Mouse (Mus musculus) lung, adult 2 months (tissue): ENCODE data around the gene Jpt2. TPM values are rescaled to one million over a fixed set of nuclear protein-coding genes. Genes with fewer than 3 reads are reported as not detected.
"Not testable (repeated sequence)": the region's sequence is repeated elsewhere in the genome, so short reads cannot be mapped to it uniquely, and the experiment has no call there.

ENCODE experiments used
- DNase-seq: peaks from one replicate; pipeline ENCODE4 v3.0.0; 2022
- H3K4me1 ChIP-seq: fragments of 200-500 bp; 2 replicates; pipeline ENCODE4 v1.6.1; 2011; ENCODE audit warnings: low read length; ENCODE audit not compliant: control insufficient read depth, insufficient read depth
- H3K4me3 ChIP-seq: fragments of 200-500 bp; replicated peaks from 2 replicates; pipeline ENCODE3; 2011; ENCODE audit warnings: low read depth, mild to moderate bottlenecking, control low read depth, low read length; ENCODE audit errors: extremely low read depth
- CTCF ChIP-seq: fragments of 200-500 bp; IDR thresholded peaks from 2 replicates; pipeline ENCODE4 v1.5.1; 2011; ENCODE audit warnings: mild to moderate bottlenecking, low read length, control low read depth; ENCODE audit not compliant: insufficient read depth
- POLR2A ChIP-seq: fragments of 200-500 bp; IDR thresholded peaks from 2 replicates; pipeline ENCODE4 v1.6.1; 2011; ENCODE audit warnings: low read depth, mild to moderate bottlenecking, control low read depth, low read length, borderline replicate concordance; ENCODE audit errors: extremely low read depth
- WGBS: fragments of 180-500 bp; shearing (Covaris S2); methylation state at CpG from one replicate; pipeline ENCODE4 v1.1.7; 2018; 5-methylcytosine and 5-hydroxymethylcytosine counted together
- polyA plus RNA-seq: library from polyadenylated mRNA; depleted of rRNA; stranded (reverse); fragments of >200 nt; gene quantifications from 2 replicates; pipeline ENCODE4 v1.2.3, GENCODE M21; 2012; rRNA removed

The Jpt2 gene
- polyA plus RNA-seq: 6.1 and 10.2 TPM in 2 replicates

DNA sequence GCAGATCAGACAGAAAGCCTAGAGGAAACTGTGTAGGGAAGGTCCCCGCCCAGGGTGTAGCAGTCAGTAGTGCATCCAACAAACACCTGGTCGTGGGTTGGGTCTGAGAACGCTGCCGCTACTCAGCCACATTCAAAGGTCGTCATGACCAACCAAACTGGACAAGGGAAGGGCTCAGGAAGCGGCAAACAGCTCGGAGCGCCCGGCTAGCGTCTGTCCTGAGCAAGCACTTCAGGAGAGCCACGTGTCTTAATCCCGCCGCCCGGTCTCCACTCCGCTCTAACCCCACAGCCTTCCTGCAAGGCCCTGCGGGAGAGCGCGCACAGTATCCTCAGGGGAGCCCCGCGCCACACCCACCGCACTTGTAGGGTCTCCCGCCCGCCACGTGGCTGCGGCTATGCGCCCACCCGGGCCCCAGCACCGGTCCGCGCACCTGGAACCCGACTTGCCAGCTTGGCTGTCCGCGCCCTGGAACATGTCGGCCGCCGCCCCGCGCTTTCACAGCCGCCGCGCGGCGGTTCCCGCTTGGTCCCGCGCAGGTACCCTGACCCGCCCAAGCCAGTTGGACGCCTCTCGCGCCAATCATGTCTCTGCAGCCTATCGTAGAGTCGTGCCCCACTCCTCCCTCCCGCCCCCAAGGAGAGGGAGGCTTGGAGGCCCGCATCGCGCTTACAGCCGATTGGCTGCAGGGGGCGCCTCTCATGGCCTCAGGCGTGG is at the start of gene Jpt2:
TSS of gene Jpt2 (minus strand) at position 555 of the 717 bp plus-strand sequence.
- H3K4me3 ChIP-seq: peak within 1 kb of the TSS; percentile 83
- peak; percentile 95 for DNase-seq
- under 1% methylated on average over 59 of the region's 59 CpGs for WGBS
- TF ChIP-seq POLR2A (no peak), CTCF (no peak)
- H3K4me1 ChIP-seq: peaks cover 4% of the 10 kb centered on the region; the same call in 1 of the 2 replicates

DNA sequence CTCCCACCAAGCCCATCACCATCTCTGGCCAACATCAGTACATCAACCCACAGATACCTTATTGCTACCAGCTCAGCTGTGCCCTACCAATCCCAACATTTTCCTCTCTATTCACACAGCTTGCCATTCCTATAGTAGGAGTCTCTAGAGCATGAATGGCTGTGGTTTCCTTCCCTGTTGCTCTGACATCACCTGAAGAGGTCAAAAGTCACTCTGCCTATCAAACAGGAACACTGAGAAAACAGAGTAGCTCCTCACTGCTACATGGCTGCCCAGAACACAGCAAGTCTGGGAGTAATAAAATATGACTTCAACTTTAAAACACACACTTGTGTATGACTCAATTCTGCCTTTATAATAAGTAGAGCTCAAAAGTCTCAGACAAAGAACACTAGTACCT is 47.0 kb upstream of the Jpt2 start:
- TF ChIP-seq CTCF (no peak), POLR2A (no peak)
- Histone ChIP-seq H3K4me3 (no peak overlapping the region), H3K4me1 (peaks cover 3% of the 10 kb centered on the region; the same call in 1 of the 2 replicates)
- DNase-seq: no peak

DNA sequence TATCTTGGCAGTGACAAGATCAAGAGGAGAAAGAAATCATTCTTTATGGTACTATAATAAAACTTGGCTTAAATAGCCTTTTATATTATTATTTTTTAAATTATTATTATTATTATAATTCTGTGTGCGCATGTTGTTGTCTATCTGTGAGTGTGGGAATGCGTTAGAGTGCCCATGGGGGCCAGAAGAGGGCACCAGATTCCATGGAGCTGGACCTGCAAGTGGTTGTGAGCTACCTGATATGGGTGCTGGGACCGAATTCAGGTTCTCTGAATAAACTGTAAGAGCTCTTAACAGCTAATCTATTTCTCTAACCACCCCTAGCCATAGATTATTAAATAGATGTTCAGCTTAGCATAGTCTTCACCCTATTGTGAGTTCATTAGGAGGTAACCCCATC is 44.6 kb upstream of the Jpt2 start:
- 96% methylated on average over 3 of the region's 3 CpGs for WGBS

DNA sequence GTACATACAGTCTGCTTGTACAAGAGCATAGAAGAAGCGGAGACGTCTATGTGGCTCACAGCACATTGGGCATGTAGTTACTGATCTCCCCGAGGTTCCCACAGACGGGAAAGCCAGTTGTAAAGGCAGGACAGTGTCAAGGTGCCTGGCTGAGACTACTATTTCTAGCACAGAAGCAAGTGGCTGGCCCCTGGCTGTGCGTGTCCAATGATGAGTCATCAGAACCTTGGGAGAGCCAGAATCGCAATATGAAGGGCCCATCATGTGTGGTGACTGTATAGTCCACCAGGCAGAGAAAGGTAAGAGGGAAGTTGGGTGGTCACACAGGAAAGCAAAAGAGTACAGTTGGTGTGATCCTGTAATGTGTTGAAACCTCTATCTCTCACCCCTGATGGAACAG is 34.2 kb upstream of the Jpt2 start:
- no peak for TF ChIP-seq POLR2A
- no peak for TF ChIP-seq CTCF
- Histone ChIP-seq H3K4me3 (no peak overlapping the region), H3K4me1 (no peaks in the 10 kb centered on the region)
- no peak for DNase-seq
- WGBS: 95% methylated on average over 6 of the region's 6 CpGs

More for the DNA sequence above, 44.6 kb upstream of the Jpt2 start:
- H3K4me1 ChIP-seq: peaks cover 3% of the 10 kb centered on the region; the same call in 1 of the 2 replicates
- H3K4me3 ChIP-seq: no peak overlapping the region
- TF ChIP-seq POLR2A: no peak
- 0 out of 2 replicates have a peak, but pooled peaks have one; percentile 9 for TF ChIP-seq CTCF
- DNase-seq: no peak

DNA sequence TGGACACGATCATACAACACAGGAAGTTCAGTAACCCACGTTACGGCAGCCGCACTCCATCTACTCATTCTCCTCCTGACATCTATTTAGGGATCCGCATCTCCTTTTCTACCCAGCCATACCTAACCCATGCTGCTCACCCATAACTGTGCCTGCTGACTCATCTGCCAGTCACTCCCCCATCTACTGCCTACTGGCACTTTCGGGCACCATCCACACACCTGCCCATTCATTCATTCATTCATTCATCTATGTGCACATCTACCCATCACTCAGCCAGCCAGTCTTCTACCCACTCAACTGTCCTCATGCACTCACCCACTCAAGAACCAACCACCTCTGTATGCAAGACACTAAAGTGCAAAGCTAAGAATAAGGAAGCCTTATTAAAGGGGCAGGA is 26.7 kb upstream of the Jpt2 start:
- 88% methylated on average over 6 of the region's 6 CpGs for WGBS
- DNase-seq: no peak
- no peak overlapping the region for H3K4me3 ChIP-seq
- H3K4me1 ChIP-seq: no peaks in the 10 kb centered on the region
- TF ChIP-seq CTCF: no peak
- TF ChIP-seq POLR2A: no peak

DNA sequence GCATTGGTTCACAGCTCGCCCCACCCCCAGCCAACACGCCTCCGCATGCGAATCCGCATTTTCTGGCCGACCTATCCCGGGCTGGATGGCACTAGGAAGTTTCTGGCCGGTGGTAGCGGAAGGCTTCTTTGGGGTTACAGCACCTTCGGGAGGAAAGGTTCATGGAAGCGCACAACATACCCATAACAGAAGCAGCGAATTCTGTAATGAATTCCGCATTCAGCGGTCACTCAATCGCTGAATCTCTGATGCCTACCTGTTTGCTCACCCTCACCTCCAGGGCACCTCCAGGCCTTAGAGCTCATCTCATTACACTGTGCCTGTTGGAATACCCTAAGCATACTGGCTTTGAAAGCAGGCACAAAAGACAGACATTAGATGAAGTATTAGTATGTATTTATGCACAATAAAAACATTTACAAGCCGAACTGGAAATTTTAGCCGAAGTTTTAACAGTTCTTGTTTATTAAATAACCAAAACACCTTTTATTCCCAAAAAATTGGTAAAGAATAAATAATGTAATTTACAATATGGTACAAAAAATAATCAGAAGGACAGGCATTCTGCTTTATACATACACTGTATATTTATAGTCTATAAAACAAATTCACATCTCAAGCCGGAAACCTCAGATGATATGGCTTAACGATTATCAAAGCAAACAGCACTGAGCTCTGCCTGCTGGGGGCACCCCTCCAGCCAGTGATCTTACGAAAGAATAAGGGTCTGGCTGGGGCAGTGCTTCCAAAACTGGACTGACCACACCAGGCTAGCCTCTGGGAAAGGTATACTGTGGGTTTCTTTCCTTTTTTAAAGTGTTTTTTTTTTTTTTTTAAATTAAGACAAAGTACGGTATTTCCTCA is 595 bp upstream of the Jpt2 start:
- TF ChIP-seq CTCF (0 out of 2 replicates have a peak, but pooled peaks have one; percentile 14), POLR2A (0 out of 2 replicates have a peak, but pooled peaks have one; percentile 11)
- 11% methylated on average over 21 of the region's 21 CpGs for WGBS
- DNase-seq: no peak
- Histone ChIP-seq H3K4me1 (peaks cover 4% of the 10 kb centered on the region; the same call in 1 of the 2 replicates), H3K4me3 (peak overlapping the region; percentile 83)

DNA sequence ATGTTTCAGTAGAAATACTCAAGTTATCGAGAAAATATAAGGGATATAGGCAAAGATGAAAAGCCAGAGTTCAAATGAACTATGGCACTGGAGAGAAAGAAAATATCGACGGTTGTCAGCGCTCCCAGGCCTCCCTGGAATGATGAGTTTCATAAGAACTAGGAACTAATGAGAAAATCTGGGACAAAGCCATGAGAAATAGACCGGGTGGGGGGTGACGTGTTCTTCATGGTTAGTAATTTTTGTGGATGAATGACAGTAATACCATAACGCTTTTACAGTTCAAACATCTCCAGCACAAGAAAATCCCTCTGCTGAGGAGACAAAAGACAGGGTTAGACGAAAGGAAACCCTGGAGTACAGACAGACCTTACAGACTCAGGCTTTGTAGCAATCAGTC is 1.1 kb downstream of the Jpt2 start:
- TF ChIP-seq POLR2A (no peak), CTCF (no peak)
- 40% methylated on average over 8 of the region's 8 CpGs for WGBS
- H3K4me1 ChIP-seq: peaks cover 4% of the 10 kb centered on the region; the same call in 1 of the 2 replicates
- peak overlapping the region; percentile 83 for H3K4me3 ChIP-seq
- DNase-seq: no peak

DNA sequence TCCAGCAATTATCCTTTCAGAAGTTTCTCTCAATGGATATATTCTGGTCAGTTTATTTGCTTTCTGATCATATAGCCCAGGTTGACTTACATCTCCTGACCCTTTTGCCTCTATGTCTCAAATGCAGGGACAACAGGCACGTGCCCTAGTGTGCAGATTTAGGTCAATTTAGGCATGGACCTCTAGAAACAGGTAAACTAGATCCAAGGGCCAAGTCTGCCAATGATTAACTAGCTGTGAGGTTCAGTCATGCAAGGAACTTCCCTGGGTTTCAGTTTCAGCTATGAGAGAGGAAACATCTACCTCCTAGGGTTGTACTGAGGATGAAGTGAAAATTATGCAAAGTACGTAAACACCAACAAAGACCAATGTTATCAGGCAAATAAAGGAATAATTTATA is 7.2 kb downstream of the Jpt2 start:
- peaks cover 5% of the 10 kb centered on the region; the same call in 1 of the 2 replicates for H3K4me1 ChIP-seq
- DNase-seq: no peak
- TF ChIP-seq POLR2A (no peak), CTCF (no peak)
- WGBS: 75% methylated on average over 2 of the region's 2 CpGs
- no peak overlapping the region for H3K4me3 ChIP-seq

DNA sequence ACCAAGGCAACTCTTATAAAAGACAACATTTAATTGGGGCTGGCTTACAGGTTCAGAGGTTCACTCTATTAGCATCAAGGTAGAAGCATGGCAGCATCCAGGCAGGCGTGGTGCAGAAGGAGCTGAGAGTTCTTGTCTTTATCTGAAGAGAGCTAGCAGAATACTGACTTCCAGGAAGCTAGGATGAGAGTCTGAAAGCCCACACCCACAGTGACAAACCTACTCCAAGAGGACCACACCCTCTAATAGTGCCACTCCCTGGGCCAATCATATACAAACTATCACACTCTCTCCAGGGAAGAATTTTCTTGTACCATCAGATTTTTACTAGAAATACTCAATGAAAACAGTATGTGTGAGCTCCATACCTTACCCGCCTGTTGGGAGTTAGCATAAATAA is 9.8 kb downstream of the Jpt2 start:
- Histone ChIP-seq H3K4me1 (peaks cover 5% of the 10 kb centered on the region; the same call in 1 of the 2 replicates), H3K4me3 (no peak overlapping the region)
- TF ChIP-seq POLR2A: no peak
- no peak for TF ChIP-seq CTCF
- no peak for DNase-seq
- WGBS: 90% methylated on average over 2 of the region's 2 CpGs

DNA sequence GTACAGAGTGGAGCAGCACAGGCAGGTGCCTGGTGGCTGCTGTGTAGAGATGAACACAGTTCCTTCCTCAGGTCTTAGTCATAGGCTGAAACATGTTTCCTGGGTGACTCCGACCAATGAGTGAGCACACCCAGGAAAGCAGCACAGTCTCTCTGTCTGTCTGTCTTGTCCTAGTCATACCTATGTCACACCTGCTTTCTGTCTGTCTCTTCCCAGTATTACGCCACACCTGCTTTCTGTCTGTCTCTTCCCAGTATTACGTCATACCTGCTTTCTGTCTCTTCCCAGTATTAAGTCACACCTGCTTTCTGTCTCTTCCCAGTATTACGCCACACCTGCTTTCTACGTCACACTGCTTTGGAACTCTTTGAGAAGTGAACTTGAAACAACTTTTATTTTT is 12.3 kb downstream of the Jpt2 start:
- Histone ChIP-seq H3K4me1 (peaks cover 3% of the 10 kb centered on the region; the same call in 1 of the 2 replicates), H3K4me3 (no peak overlapping the region)
- WGBS: 93% methylated on average over 5 of the region's 5 CpGs
- no peak for TF ChIP-seq CTCF
- TF ChIP-seq POLR2A: no peak
- no peak for DNase-seq

DNA sequence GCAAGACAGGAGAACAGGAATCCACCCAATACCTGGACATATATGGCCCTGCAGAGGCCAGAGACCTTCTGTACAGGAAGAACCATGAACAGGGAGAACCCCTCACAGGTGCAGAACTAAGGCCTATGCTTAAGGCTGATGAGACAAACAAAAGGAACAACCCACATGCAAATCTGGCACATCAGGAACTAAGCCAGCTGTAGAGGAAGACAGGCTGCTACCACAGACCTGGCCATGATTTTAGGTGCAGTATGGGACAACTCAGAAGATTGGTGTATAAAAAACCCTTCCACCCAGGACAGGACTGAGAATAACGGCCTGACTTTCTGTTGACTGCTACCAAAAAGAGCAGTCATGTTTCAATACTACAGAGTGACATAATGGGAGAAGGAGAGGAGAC is 16.9 kb downstream of the Jpt2 start:
- H3K4me1 ChIP-seq, H3K4me3 ChIP-seq, DNase-seq: not testable (repeated sequence)
- 82% methylated on average over 1 of the region's 1 CpGs for WGBS
